Mouse (Mus musculus) heart, embryonic 16.5 days (tissue): ENCODE measurements at regions not wholly inside any gene's neighbourhood (a gene's known extent, or its start where the extent isn't known, plus 50 kb on each side); places are given as distances from the start of the nearest gene placed in this dataset.

ENCODE experiments used
- ATAC-seq: fragments of 200-750 bp; cut with Nextera tagmentation; replicated peaks from 2 replicates; pipeline ENCODE4 v1.8.0; 2017; ENCODE audit warnings: moderate number of reproducible peaks; ENCODE audit not compliant: insufficient read depth, low FRiP score; ENCODE audit errors: extremely low read depth
- H3K27ac ChIP-seq: fragments of 300-500 bp; sonication (generic); 2 replicates; pipeline ENCODE4 v1.5.1; 2014; ENCODE audit warnings: mild to moderate bottlenecking, low read length, control low read depth, moderate library complexity
- H3K27me3 ChIP-seq: fragments of 300-500 bp; sonication (generic); 2 replicates; pipeline ENCODE4 v1.6.1; 2014; ENCODE audit warnings: low read length, mixed read lengths; ENCODE audit not compliant: control insufficient read depth, insufficient read depth
- H3K36me3 ChIP-seq: fragments of 300-500 bp; sonication (generic); 2 replicates; pipeline ENCODE4 v1.6.1; 2014; ENCODE audit not compliant: control insufficient read depth, insufficient read depth
- H3K4me1 ChIP-seq: fragments of 300-500 bp; sonication (generic); 2 replicates; pipeline ENCODE4 v1.6.1; 2014; ENCODE audit warnings: low read length, mixed read lengths; ENCODE audit not compliant: control insufficient read depth, insufficient read depth
- H3K4me2 ChIP-seq: fragments of 300-500 bp; sonication (generic); 2 replicates; pipeline ENCODE4 v1.6.1; 2014; ENCODE audit warnings: low read depth, mild to moderate bottlenecking, control low read depth, low read length
- H3K4me3 ChIP-seq: fragments of 300-500 bp; sonication (generic); 2 replicates; pipeline ENCODE4 v1.5.1; 2014; ENCODE audit warnings: mild to moderate bottlenecking, control low read depth, low read length
- H3K9ac ChIP-seq: fragments of 300-500 bp; sonication (generic); 2 replicates; pipeline ENCODE4 v1.6.1; 2014; ENCODE audit warnings: low read length, control low read depth
- H3K9me3 ChIP-seq: fragments of 300-500 bp; sonication (generic); replicated peaks from 2 replicates; pipeline ENCODE4 v1.6.1; 2016; ENCODE audit warnings: low read length; ENCODE audit not compliant: control insufficient read depth
- WGBS: fragments of 180-500 bp; shearing (Covaris S2); extraction: QIAGEN DNeasy Blood & Tissue Kit; methylation state at CpG from one replicate; pipeline ENCODE4 v1.1.7; 2014; 5-methylcytosine and 5-hydroxymethylcytosine counted together

GRCm38 (mm10) chr12:12595399-12595798 lies 333.5 kb downstream of the Fam49a start:
- H3K4me2 ChIP-seq: no peak overlapping the region
- H3K9ac ChIP-seq: no peak overlapping the region
- ATAC-seq: no peak
- H3K27me3 ChIP-seq: no peaks in the 10 kb centered on the region
- H3K4me1 ChIP-seq: peaks cover 12% of the 10 kb centered on the region
- H3K36me3 ChIP-seq: no peaks in the 10 kb centered on the region
- no peak overlapping the region for H3K4me3 ChIP-seq
- peak overlapping the region; percentile 52; the same call in 1 of the 2 replicates for H3K27ac ChIP-seq
- WGBS: 79% methylated on average over 3 of the region's 3 CpGs
- H3K9me3 ChIP-seq: no peaks in the 10 kb centered on the region

GRCm38 (mm10) chr12:12594567-12594966 lies 332.6 kb downstream of the Fam49a start:
- Histone ChIP-seq H3K27me3 (no peaks in the 10 kb centered on the region), H3K9ac (no peak overlapping the region), H3K4me3 (no peak overlapping the region), H3K36me3 (no peaks in the 10 kb centered on the region), H3K4me1 (peaks cover 12% of the 10 kb centered on the region), H3K9me3 (no peaks in the 10 kb centered on the region), H3K4me2 (no peak overlapping the region), H3K27ac (peak overlapping the region; percentile 62)
- WGBS: 54% methylated on average over 3 of the region's 3 CpGs
- peak; percentile 85 for ATAC-seq

- Histone ChIP-seq H3K4me2 (no peak overlapping the region), H3K36me3 (no peaks in the 10 kb centered on the region), H3K9me3 (no peaks in the 10 kb centered on the region), H3K27ac (no peak overlapping the region), H3K27me3 (no peaks in the 10 kb centered on the region), H3K4me3 (no peak overlapping the region), H3K4me1 (peaks cover 12% of the 10 kb centered on the region), H3K9ac (no peak overlapping the region)
- WGBS: 87% methylated on average over 2 of the region's 2 CpGs
- ATAC-seq: no peak
Observed at GRCm38 (mm10) chr12:12593343-12593742, 331.4 kb downstream of the Fam49a start.

DNA sequence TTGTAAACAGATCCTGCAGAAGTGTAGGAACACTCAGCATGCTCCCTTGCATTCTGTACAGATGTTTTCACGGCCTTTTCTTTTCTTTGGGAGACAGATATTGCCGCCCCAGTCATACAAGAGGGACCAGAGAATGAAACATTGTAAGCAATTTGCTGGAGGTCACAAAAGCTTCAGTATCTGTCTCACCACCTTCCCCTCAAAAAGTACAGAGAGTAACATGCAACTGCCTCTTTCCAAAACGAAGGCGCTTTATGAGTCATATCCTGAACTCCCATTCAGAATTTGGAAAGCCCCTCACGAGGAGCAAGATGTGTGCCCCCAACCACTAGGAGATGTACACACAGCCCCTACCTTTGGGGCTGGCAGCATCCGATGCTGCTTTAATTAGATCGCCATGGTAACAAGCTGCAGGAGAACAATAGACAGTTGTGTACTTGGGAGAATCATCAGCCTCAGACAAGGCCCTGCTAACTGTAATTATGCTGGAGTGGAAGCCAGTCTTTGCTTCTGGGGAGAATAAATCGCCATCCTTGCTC lies 328.9 kb downstream of the Fam49a start:
- no peak for ATAC-seq
- H3K27me3 ChIP-seq: no peaks in the 10 kb centered on the region

GRCm38 (mm10) chr12:12588771-12589370 lies 326.9 kb downstream of the Fam49a start:
- no peaks in the 10 kb centered on the region for H3K9me3 ChIP-seq
- no peak overlapping the region for H3K4me3 ChIP-seq
- no peak overlapping the region for H3K4me2 ChIP-seq
- no peak; the same call in 1 of the 2 replicates for ATAC-seq
- H3K4me1 ChIP-seq: peaks cover under 1% of the 10 kb centered on the region
- 56% methylated on average over 5 of the region's 5 CpGs for WGBS
- no peak overlapping the region for H3K9ac ChIP-seq
- no peak overlapping the region for H3K27ac ChIP-seq
- no peaks in the 10 kb centered on the region for H3K27me3 ChIP-seq
- no peaks in the 10 kb centered on the region for H3K36me3 ChIP-seq

More for the DNA sequence above, 328.9 kb downstream of the Fam49a start:
- WGBS: 76% methylated on average over 8 of the region's 8 CpGs
- Histone ChIP-seq H3K9me3 (no peaks in the 10 kb centered on the region), H3K36me3 (no peaks in the 10 kb centered on the region), H3K4me2 (no peak overlapping the region), H3K27ac (no peak overlapping the region), H3K4me1 (peaks cover 12% of the 10 kb centered on the region), H3K9ac (no peak overlapping the region), H3K4me3 (no peak overlapping the region)

DNA sequence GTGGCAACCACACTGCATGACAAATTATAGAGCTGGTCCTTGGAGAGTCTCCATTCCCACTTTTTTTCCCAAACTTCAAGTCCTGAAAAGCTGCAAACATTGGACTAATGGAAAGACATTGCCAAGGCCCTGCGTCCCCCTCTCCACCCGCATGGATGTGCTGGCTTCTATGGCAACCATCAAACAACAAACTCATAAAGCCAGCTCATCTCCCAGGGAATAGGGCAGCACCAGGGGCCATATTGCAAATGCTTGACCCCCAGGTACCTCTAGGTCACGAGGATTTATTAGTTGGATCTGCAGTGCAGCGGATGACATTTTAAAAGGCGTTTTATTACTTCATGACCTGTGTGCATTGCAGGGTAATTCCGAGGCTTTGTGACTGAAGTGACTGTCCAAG lies 324.5 kb downstream of the Fam49a start:
- WGBS: 87% methylated on average over 6 of the region's 6 CpGs
- Histone ChIP-seq H3K27me3 (no peaks in the 10 kb centered on the region), H3K36me3 (no peaks in the 10 kb centered on the region), H3K4me2 (no peak overlapping the region), H3K9me3 (no peaks in the 10 kb centered on the region), H3K9ac (no peak overlapping the region), H3K4me3 (no peak overlapping the region), H3K27ac (no peak overlapping the region), H3K4me1 (peaks cover 6% of the 10 kb centered on the region)
- ATAC-seq: no peak

DNA sequence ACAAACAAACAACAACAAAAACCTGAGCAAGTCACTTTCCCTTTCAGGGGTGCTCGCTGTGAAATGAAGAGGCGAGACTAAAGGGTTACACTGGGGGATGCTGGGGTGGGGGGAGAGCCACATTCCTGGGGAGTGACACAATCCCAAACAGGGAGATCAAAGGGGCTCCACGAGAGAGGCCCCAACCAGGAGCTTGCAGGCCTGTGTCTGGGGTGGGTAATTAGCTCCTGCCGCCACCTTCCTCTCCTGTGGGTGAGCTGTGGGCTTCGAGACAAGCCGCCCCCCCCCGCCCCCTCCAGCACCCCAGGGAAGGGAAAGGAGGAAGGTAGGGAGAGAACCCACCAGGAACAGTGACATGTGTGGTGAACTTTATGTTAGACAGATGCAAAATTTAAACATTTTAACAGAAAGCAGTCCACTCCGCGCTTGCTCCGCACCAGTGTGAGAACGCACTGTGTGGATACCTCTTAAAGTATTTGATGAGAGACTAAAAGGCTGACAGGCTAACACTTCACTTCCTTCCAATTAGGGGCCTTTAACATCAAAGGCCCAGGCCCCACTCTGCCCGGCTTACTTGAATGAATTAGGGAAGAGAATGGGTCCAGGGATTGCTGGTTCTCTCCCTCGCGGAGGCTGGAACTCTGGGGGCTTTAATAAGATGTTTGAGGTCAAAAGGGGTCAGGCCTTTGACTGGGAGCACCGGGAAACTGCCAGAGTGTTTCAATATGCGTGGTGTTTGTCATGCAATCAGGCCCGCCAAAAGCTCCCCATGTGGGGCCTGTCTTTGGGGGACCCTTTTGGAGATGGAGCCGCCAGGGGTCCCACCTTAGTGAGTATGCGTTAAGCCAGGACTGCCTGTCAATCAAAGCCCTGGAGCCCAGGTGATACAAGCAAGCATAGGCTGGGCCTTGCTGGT lies 319.6 kb downstream of the Fam49a start:
- H3K9ac ChIP-seq: peak overlapping the region; percentile 42
- ATAC-seq: peak; percentile 76
- H3K4me1 ChIP-seq: peaks cover 13% of the 10 kb centered on the region
- no peak overlapping the region for H3K4me3 ChIP-seq
- no peaks in the 10 kb centered on the region for H3K9me3 ChIP-seq
- H3K36me3 ChIP-seq: no peaks in the 10 kb centered on the region
- WGBS: 25% methylated on average over 19 of the region's 19 CpGs
- H3K27ac ChIP-seq: no peak overlapping the region
- H3K27me3 ChIP-seq: no peaks in the 10 kb centered on the region
- H3K4me2 ChIP-seq: no peak overlapping the region

DNA sequence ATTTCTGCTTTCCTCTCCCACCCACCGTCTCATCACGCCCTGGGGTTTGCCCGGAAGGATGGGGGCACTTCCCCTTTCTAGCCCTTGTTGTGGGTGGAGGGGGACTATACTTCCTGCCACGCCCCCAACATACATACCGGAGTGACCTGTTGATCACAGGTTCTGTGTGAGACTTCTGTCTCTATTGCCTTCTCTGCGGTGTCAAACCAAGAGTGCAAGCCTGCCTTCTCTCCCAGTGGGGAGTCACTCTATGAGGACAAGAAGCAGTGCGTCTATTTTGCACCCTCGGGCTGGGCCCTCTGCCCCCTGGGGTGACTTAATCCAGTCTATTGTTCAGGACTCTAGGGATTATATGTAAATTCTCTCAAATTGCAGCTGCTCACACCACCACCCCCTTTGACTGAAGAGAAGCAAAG lies 318.8 kb downstream of the Fam49a start:
- H3K36me3 ChIP-seq: no peaks in the 10 kb centered on the region
- H3K4me1 ChIP-seq: peaks cover 13% of the 10 kb centered on the region
- H3K9me3 ChIP-seq: no peaks in the 10 kb centered on the region
- no peak overlapping the region; the same call in 1 of the 2 replicates for H3K9ac ChIP-seq
- no peak overlapping the region for H3K4me3 ChIP-seq
- WGBS: 19% methylated on average over 8 of the region's 8 CpGs
- H3K27ac ChIP-seq: no peak overlapping the region
- H3K4me2 ChIP-seq: 0 out of 2 replicates have a peak overlapping the region, but pooled peaks have one; percentile 8
- H3K27me3 ChIP-seq: no peaks in the 10 kb centered on the region
- no peak for ATAC-seq

- H3K36me3 ChIP-seq: no peaks in the 10 kb centered on the region
- ATAC-seq: no peak
- H3K27ac ChIP-seq: no peak overlapping the region
- peaks cover 13% of the 10 kb centered on the region for H3K4me1 ChIP-seq
- WGBS: 40% methylated on average over 7 of the region's 7 CpGs
- no peaks in the 10 kb centered on the region for H3K27me3 ChIP-seq
- H3K4me3 ChIP-seq: no peak overlapping the region
- no peaks in the 10 kb centered on the region for H3K9me3 ChIP-seq
- H3K9ac ChIP-seq: no peak overlapping the region
- H3K4me2 ChIP-seq: no peak overlapping the region
Observed at GRCm38 (mm10) chr12:12578278-12578677, 316.3 kb downstream of the Fam49a start.
